Mouse (Mus musculus): Measurements from ENCODE around the gene Plk1. TPM values are rescaled to one million over a fixed set of nuclear protein-coding genes. Genes with fewer than 3 reads are reported as not detected.

Gene Plk1
- polyA plus RNA-seq, 1 experiment, result 161 TPM

DNA sequence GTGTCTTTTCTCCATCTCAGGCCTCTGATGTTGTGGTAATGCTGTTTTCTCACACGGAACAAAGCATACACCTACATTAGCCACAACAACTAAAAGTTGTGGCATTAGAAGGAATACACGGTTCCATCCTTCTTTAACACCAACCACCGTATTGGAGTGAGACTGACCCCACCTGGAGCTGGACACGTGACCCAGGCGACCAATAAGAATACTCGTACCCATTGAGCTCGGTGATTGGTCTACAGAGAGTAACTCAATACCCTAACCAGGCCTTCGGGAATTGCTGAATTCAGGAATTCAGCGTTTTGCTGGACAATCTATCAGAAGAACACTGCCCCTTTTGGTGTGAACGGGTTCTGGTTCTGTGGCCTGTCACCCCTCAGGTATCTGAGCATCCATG, 31.9 kb downstream of the Plk1 start:
- H3K27me3 ChIP-seq (ENCODE audit: control insufficient read depth, insufficient read depth, insufficient read length), result no peaks in the 10 kb centered on the region
- no peaks in the 10 kb centered on the region for H3K36me3 ChIP-seq (ENCODE audit: control insufficient read depth, insufficient read depth)
- no peaks in the 10 kb centered on the region for H3K79me3 ChIP-seq (ENCODE audit: low read depth)
- no peak overlapping the region for H3ac ChIP-seq (ENCODE audit: control insufficient read depth, insufficient read length, low read depth)
- TF ChIP-seq MYOD1 (IDR thresholded peaks at IDR 0.05; ENCODE audit: control insufficient read depth, insufficient read length, low read depth), result no peak
- TF ChIP-seq CTCF (IDR thresholded peaks at IDR 0.05; ENCODE audit: control insufficient read depth, insufficient read depth, insufficient read length), result no peak
- TF ChIP-seq USF1 (IDR thresholded peaks at IDR 0.05; ENCODE audit: low read depth), result no peak
- TF ChIP-seq MYOG (IDR thresholded peaks at IDR 0.05; ENCODE audit: control insufficient read depth, extremely low read depth, insufficient read length), result no peak
- no peak for TF ChIP-seq CEBPB (IDR thresholded peaks at IDR 0.05; ENCODE audit: low read depth)
- no peak for TF ChIP-seq MAX (IDR thresholded peaks at IDR 0.05)
- TF ChIP-seq FOSL1 (IDR thresholded peaks at IDR 0.05; ENCODE audit: insufficient read depth, low read length, poor library complexity, severe bottlenecking), result no peak
- H3K79me2 ChIP-seq (ENCODE audit: control insufficient read depth, insufficient read depth), result no peaks in the 10 kb centered on the region
- no peak overlapping the region for H3K4me3 ChIP-seq (ENCODE audit: insufficient read depth, poor library complexity, severe bottlenecking)

DNA sequence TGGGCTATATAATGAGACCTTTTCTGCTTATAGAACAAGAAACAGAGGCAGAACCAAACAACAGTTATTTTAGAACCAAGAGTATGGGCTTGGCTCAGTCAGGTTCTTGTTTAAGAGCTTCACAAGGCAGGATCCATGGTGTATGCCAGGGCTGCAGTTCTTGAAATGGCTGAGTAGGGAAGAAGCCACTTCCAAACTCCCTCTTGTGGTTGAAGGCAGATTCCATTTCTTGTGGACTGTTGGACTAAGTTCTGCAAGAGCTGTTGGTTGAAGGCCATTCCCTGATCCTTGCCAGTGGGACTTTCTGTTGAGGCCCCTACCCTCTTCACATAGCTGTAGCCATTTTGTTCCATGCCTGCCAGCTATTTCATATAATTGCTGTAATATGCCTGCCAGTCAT, 34.7 kb downstream of the Plk1 start:
- Histone ChIP-seq H3K36me3 (ENCODE audit: control insufficient read depth, insufficient read depth) (no peaks in the 10 kb centered on the region), H3ac (ENCODE audit: control insufficient read depth, insufficient read length, low read depth) (no peak overlapping the region), H3K79me2 (ENCODE audit: control insufficient read depth, insufficient read depth) (no peaks in the 10 kb centered on the region), H3K27me3 (ENCODE audit: control insufficient read depth, insufficient read depth, insufficient read length) (no peaks in the 10 kb centered on the region), H3K79me3 (ENCODE audit: low read depth) (no peaks in the 10 kb centered on the region), H3K4me3 (ENCODE audit: insufficient read depth, poor library complexity, severe bottlenecking) (no peak overlapping the region)
- no peak for TF ChIP-seq CTCF (IDR thresholded peaks at IDR 0.05; ENCODE audit: control insufficient read depth, insufficient read depth, insufficient read length)
- no peak for TF ChIP-seq MYOD1 (IDR thresholded peaks at IDR 0.05; ENCODE audit: control insufficient read depth, insufficient read length, low read depth)
- TF ChIP-seq MYOG (IDR thresholded peaks at IDR 0.05; ENCODE audit: control insufficient read depth, extremely low read depth, insufficient read length), result no peak
- TF ChIP-seq FOSL1 (IDR thresholded peaks at IDR 0.05; ENCODE audit: insufficient read depth, low read length, poor library complexity, severe bottlenecking), result no peak
- TF ChIP-seq USF1 (IDR thresholded peaks at IDR 0.05; ENCODE audit: low read depth), result no peak
- no peak for TF ChIP-seq MAX (IDR thresholded peaks at IDR 0.05)
- TF ChIP-seq CEBPB (IDR thresholded peaks at IDR 0.05; ENCODE audit: low read depth), result no peak

DNA sequence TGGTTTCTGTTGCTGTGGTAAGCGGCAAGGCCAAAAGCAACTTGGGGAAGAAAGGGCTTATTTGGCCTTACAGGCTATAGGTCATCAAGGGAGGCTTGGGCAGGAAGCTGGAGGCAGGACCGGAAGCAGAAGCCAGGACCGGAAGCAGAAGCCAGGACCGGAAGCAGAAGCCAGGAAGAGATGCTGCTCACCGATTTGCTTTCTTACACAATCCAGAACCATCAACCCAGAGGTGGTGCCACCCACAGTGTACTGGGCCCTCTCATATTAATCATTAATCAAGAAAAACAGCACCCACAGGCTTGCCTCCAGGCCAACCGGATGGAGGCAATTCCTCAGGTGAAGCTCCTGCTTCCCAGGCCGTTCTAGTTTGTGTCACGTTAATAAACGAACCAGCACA, 37.5 kb downstream of the Plk1 start:
- no peak for TF ChIP-seq CEBPB (IDR thresholded peaks at IDR 0.05; ENCODE audit: low read depth)
- Histone ChIP-seq H3K79me3 (ENCODE audit: low read depth) (no peaks in the 10 kb centered on the region), H3ac (ENCODE audit: control insufficient read depth, insufficient read length, low read depth) (no peak overlapping the region), H3K79me2 (ENCODE audit: control insufficient read depth, insufficient read depth) (no peaks in the 10 kb centered on the region), H3K4me3 (ENCODE audit: insufficient read depth, poor library complexity, severe bottlenecking) (no peak overlapping the region), H3K27me3 (ENCODE audit: control insufficient read depth, insufficient read depth, insufficient read length) (peaks cover 6% of the 10 kb centered on the region), H3K36me3 (ENCODE audit: control insufficient read depth, insufficient read depth) (no peaks in the 10 kb centered on the region)

DNA sequence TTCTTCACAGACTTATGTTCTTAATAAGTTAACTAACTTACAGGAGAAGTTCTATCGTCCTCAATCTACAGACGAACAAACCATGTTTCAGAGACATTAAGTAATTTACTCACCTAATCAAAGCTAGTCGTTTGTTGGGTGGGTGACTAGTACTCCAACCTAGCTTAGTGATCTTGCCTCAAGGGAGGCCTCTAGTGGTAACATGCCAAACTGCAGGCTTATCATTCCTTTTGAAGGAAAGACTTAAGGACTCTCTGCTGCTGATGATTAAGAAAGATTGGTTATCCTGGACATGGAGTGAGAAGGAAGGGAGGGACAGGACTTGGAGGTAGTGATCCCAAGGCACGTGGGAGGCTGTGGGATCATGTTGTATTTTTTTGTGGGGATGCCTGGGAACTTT, 38.1 kb downstream of the Plk1 start:
- H3ac ChIP-seq (ENCODE audit: control insufficient read depth, insufficient read length, low read depth), result no peak overlapping the region
- H3K27me3 ChIP-seq (ENCODE audit: control insufficient read depth, insufficient read depth, insufficient read length), result peaks cover 6% of the 10 kb centered on the region
- TF ChIP-seq MYOG (IDR thresholded peaks at IDR 0.05; ENCODE audit: control insufficient read depth, extremely low read depth, insufficient read length), result no peak
- TF ChIP-seq CEBPB (IDR thresholded peaks at IDR 0.05; ENCODE audit: low read depth), result no peak
- no peak for TF ChIP-seq USF1 (IDR thresholded peaks at IDR 0.05; ENCODE audit: low read depth)
- no peak for TF ChIP-seq MAX (IDR thresholded peaks at IDR 0.05)
- no peak for TF ChIP-seq MYOD1 (IDR thresholded peaks at IDR 0.05; ENCODE audit: control insufficient read depth, insufficient read length, low read depth)
- TF ChIP-seq FOSL1 (IDR thresholded peaks at IDR 0.05; ENCODE audit: insufficient read depth, low read length, poor library complexity, severe bottlenecking), result no peak
- TF ChIP-seq CTCF (IDR thresholded peaks at IDR 0.05; ENCODE audit: control insufficient read depth, insufficient read depth, insufficient read length), result no peak
- no peak overlapping the region for H3K4me3 ChIP-seq (ENCODE audit: insufficient read depth, poor library complexity, severe bottlenecking)
- H3K79me2 ChIP-seq (ENCODE audit: control insufficient read depth, insufficient read depth), result no peaks in the 10 kb centered on the region
- H3K79me3 ChIP-seq (ENCODE audit: low read depth), result no peaks in the 10 kb centered on the region
- H3K36me3 ChIP-seq (ENCODE audit: control insufficient read depth, insufficient read depth), result no peaks in the 10 kb centered on the region

DNA sequence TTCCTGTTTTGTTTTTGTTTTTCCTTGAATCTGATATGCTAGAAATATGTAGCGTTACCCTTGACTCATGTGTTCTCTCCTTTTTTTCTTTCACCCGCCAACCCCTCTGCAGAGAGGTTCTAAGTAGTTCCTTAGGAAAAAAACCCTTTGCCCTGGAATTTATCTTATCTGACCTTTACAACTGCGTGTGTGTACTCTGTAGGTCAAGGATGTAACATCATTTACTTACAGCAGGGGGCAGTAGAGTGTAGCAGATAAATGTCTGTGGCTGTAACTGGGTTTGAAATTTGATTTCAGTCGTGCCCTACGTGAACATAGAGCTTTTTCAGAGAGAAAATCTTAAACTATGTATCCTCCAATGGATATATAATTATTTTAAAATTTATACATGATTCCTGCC, 40.1 kb downstream of the Plk1 start:
- Histone ChIP-seq H3K27me3 (ENCODE audit: control insufficient read depth, insufficient read depth, insufficient read length) (peaks cover 14% of the 10 kb centered on the region), H3K36me3 (ENCODE audit: control insufficient read depth, insufficient read depth) (no peaks in the 10 kb centered on the region), H3K79me2 (ENCODE audit: control insufficient read depth, insufficient read depth) (no peaks in the 10 kb centered on the region), H3K79me3 (ENCODE audit: low read depth) (no peaks in the 10 kb centered on the region), H3K4me3 (ENCODE audit: insufficient read depth, poor library complexity, severe bottlenecking) (no peak overlapping the region), H3ac (ENCODE audit: control insufficient read depth, insufficient read length, low read depth) (no peak overlapping the region)
- TF ChIP-seq FOSL1 (IDR thresholded peaks at IDR 0.05; ENCODE audit: insufficient read depth, low read length, poor library complexity, severe bottlenecking) (no peak), MYOG (IDR thresholded peaks at IDR 0.05; ENCODE audit: control insufficient read depth, extremely low read depth, insufficient read length) (no peak), CTCF (IDR thresholded peaks at IDR 0.05; ENCODE audit: control insufficient read depth, insufficient read depth, insufficient read length) (peak; percentile 22), USF1 (IDR thresholded peaks at IDR 0.05; ENCODE audit: low read depth) (no peak), MAX (IDR thresholded peaks at IDR 0.05) (no peak)

DNA sequence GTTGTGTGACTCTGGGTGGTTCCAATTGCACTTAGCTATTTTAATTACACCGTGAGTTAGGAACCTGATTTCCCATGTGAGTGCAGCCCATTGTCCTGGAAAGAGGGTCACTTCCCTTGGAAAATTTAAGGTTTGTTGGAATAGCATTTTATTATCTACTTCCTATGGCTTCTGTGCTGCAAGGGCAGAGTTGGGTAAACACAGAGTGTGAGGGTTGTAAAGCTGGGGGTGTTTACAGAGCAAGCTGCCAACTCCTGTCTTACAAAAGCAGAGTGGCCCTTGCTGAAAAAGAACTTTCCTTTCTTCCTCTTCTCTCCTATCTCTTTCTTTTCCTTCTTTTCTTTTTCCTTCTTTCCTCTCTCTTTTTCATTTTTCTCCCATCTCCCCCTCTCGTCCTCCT, 44.7 kb downstream of the Plk1 start:
- Histone ChIP-seq H3K79me3 (ENCODE audit: low read depth) (no peaks in the 10 kb centered on the region), H3K79me2 (ENCODE audit: control insufficient read depth, insufficient read depth) (no peaks in the 10 kb centered on the region), H3K4me3 (ENCODE audit: insufficient read depth, poor library complexity, severe bottlenecking) (no peak overlapping the region), H3K27me3 (ENCODE audit: control insufficient read depth, insufficient read depth, insufficient read length) (peaks cover 39% of the 10 kb centered on the region), H3K36me3 (ENCODE audit: control insufficient read depth, insufficient read depth) (no peaks in the 10 kb centered on the region), H3ac (ENCODE audit: control insufficient read depth, insufficient read length, low read depth) (no peak overlapping the region)
- no peak for TF ChIP-seq USF1 (IDR thresholded peaks at IDR 0.05; ENCODE audit: low read depth)
- TF ChIP-seq MAX (IDR thresholded peaks at IDR 0.05), result no peak
- TF ChIP-seq MYOG (IDR thresholded peaks at IDR 0.05; ENCODE audit: control insufficient read depth, extremely low read depth, insufficient read length), result no peak
- no peak for TF ChIP-seq CTCF (IDR thresholded peaks at IDR 0.05; ENCODE audit: control insufficient read depth, insufficient read depth, insufficient read length)
- TF ChIP-seq FOSL1 (IDR thresholded peaks at IDR 0.05; ENCODE audit: insufficient read depth, low read length, poor library complexity, severe bottlenecking), result no peak
- no peak for TF ChIP-seq MYOD1 (IDR thresholded peaks at IDR 0.05; ENCODE audit: control insufficient read depth, insufficient read length, low read depth)
- no peak for TF ChIP-seq CEBPB (IDR thresholded peaks at IDR 0.05; ENCODE audit: low read depth)

Data from C2C12 (cell line).